Comparison of ENCODE assay signal across 12 mouse cellular contexts in the genomic region with DNA sequence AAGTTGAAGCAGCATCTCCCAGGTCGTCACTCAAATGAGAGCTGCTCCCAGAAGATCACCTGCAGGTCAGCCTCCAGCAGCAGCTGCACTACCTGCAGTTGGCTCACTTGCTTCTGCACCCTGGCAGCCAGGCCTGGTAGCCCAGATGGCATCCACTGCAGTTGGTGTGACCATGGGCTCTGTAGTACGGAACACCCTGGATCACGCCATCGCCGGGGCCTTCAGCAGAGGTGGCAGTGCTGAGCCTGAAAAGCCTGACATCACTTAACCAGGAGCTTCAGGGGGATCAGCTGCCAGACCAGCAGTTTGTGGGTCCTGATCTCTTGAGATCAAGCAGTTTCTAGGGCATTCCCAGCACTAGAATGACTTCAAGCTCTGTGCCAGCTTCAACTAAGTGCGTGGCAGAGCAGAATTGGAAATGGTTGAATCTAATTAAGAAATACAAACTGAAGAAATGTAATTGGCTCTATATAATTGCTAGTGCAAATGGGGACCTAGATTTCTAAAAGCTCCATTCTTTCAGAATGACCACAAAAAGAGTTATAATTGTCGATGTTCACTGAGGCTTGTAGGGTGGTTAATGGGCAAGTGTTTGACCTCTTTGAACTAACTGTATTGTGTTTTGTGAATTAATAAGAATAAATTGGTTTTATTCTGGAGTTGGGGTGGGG.
"Had no signal": no experiment of that assay in that cellular context is flagged by ENCODE, and none has a peak within 500 bp of the region (broad histone marks: within the 10 kb centered on the region; RNA-seq: fewer than 3 reads in every experiment).

No protein-coding gene starts in this region.

- H3K4me1 ChIP-seq: limb, embryonic 15.5 days; lung, embryonic 15.5 days; midbrain, embryonic 13.5 days had no signal

- H3K36me3 ChIP-seq: limb, embryonic 15.5 days; liver, embryonic 13.5 days; lung, embryonic 15.5 days; midbrain, embryonic 13.5 days had no signal

- ATAC-seq: liver, postnatal 0 days; midbrain, embryonic 13.5 days had no signal

- H3K9me3 ChIP-seq: limb, embryonic 15.5 days; liver, embryonic 13.5 days; lung, embryonic 15.5 days; midbrain, embryonic 13.5 days had no signal

- H3K27ac ChIP-seq: limb, embryonic 15.5 days; liver, embryonic 13.5 days; lung, embryonic 15.5 days; midbrain, embryonic 13.5 days had no signal

- H3K4me2 ChIP-seq: limb, embryonic 15.5 days; liver, embryonic 13.5 days; lung, embryonic 15.5 days; midbrain, embryonic 13.5 days had no signal

- H3K4me3 ChIP-seq: limb, embryonic 15.5 days; liver, embryonic 13.5 days; lung, embryonic 15.5 days; midbrain, embryonic 13.5 days had no signal

- H3K9ac ChIP-seq: limb, embryonic 15.5 days; liver, embryonic 13.5 days; liver, postnatal 0 days; lung, embryonic 15.5 days; midbrain, embryonic 13.5 days had no signal

- H3K27me3 ChIP-seq: limb, embryonic 15.5 days; liver, embryonic 13.5 days; lung, embryonic 15.5 days; midbrain, embryonic 13.5 days had no signal

- DNase-seq: kidney, adult 2 months; kidney, postnatal 36 days; liver, embryonic 13.5 days; liver, postnatal 0 days; lung, postnatal 14 days; right cerebral cortex, postnatal 4 days; spleen, adult 18-20 months; thymus, adult 2 months; thymus, postnatal 25 days had no signal
